Mouse (Mus musculus) midbrain, embryonic 14.5 days (tissue): ENCODE data around the gene 3110021N24Rik. TPM values are rescaled to one million over a fixed set of nuclear protein-coding genes. Genes with fewer than 3 reads are reported as not detected.

Experiments
- ATAC-seq: fragments of 200-750 bp; cut with Nextera tagmentation; 2 replicates; pipeline ENCODE4 v1.8.0; 2017; ENCODE audit warnings: moderate number of reproducible peaks, moderate library complexity; ENCODE audit not compliant: low FRiP score, low TSS enrichment
- DNase-seq: peaks from one replicate; pipeline ENCODE4 v3.0.0-alpha.2; 2015
- H3K27ac ChIP-seq: fragments of 300-500 bp; sonication (generic); replicated peaks from 2 replicates; pipeline ENCODE4 v1.5.1; 2014; ENCODE audit warnings: mild to moderate bottlenecking, low read depth, low read length, moderate library complexity
- H3K27me3 ChIP-seq: fragments of 300-500 bp; sonication (generic); 2 replicates; pipeline ENCODE4 v1.6.1; 2014; ENCODE audit warnings: low read length, control low read depth, mixed read lengths; ENCODE audit not compliant: control insufficient read depth, insufficient read depth
- H3K36me3 ChIP-seq: fragments of 300-500 bp; sonication (generic); 2 replicates; pipeline ENCODE4 v1.6.1; 2014; ENCODE audit warnings: low read length, control low read depth; ENCODE audit not compliant: control insufficient read depth, insufficient read depth
- H3K4me1 ChIP-seq: fragments of 300-500 bp; sonication (generic); 2 replicates; pipeline ENCODE4 v1.6.1; 2014; ENCODE audit warnings: mild to moderate bottlenecking, antibody characterized with exemption, low read length, control low read depth; ENCODE audit not compliant: control insufficient read depth, insufficient read depth
- H3K4me2 ChIP-seq: fragments of 300-500 bp; sonication (generic); 2 replicates; pipeline ENCODE4 v1.6.1; 2014; ENCODE audit warnings: mild to moderate bottlenecking, low read length, moderate library complexity
- H3K4me3 ChIP-seq: fragments of 300-500 bp; sonication (generic); replicated peaks from 2 replicates; pipeline ENCODE4 v1.5.1; 2014; ENCODE audit warnings: low read depth, low read length
- H3K9ac ChIP-seq: fragments of 300-500 bp; sonication (generic); replicated peaks from 2 replicates; pipeline ENCODE4 v1.6.1; 2014; ENCODE audit warnings: mild to moderate bottlenecking, low read length, moderate library complexity
- H3K9me3 ChIP-seq: fragments of 300-500 bp; sonication (generic); 2 replicates; pipeline ENCODE4 v1.6.1; 2016; ENCODE audit warnings: low read length, control low read depth, mixed read lengths; ENCODE audit not compliant: control insufficient read depth
- WGBS: fragments of 180-500 bp; shearing (Covaris S2); extraction: QIAGEN DNeasy Blood & Tissue Kit; methylation state at CpG from one replicate; pipeline ENCODE4 v1.1.7; 2014; 5-methylcytosine and 5-hydroxymethylcytosine counted together
- polyA plus RNA-seq: library from polyadenylated mRNA; unstranded; fragments of >200 nt; fragmentation: Nextera tagmentation; extraction: Ambion mirVana; gene quantifications from 2 replicates; pipeline ENCODE4 v1.2.1, GENCODE M21; 2014

3110021N24Rik gene
- polyA plus RNA-seq, 1 experiment from 2014 or later = 1.1 TPM

DNA sequence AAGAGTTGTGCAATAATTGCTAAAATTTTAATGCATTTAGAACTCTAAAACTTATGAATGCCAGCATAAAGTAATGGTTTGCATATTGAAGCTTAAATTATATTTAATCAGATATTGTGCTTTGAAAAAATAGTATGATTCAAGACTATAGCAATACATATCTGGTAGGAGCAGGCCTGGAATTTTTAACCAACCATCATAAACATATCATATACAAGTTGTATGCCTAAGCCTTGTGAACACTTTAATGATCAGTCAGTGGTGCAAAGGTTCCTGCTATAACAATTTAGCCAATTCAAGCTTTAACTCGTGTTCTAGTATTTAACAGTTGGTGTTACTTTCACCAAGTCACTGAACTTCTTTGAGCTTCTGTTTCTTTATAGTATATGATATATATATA lies 11.0 kb downstream of the 3110021N24Rik start:
- H3K4me2 ChIP-seq = no peak overlapping the region
- H3K27me3 ChIP-seq = no peaks in the 10 kb centered on the region
- no peak for ATAC-seq
- no peak for DNase-seq
- 0 out of 2 replicates have a peak, but pooled peaks cover 2% of the 10 kb centered on the region for H3K4me1 ChIP-seq
- H3K36me3 ChIP-seq = 0 out of 2 replicates have a peak, but pooled peaks cover 2% of the 10 kb centered on the region
- 84% methylated on average over 1 of the region's 1 CpGs for WGBS
- H3K9me3 ChIP-seq = no peaks in the 10 kb centered on the region
- no peak overlapping the region for H3K4me3 ChIP-seq
- no peak overlapping the region for H3K27ac ChIP-seq
- H3K9ac ChIP-seq = no peak overlapping the region

GRCm38 (mm10) chr4:108731582-108731981 lies 12.1 kb downstream of the 3110021N24Rik start:
- Histone ChIP-seq H3K27ac (no peak overlapping the region), H3K4me2 (no peak overlapping the region), H3K4me3 (no peak overlapping the region), H3K4me1 (0 out of 2 replicates have a peak, but pooled peaks cover 2% of the 10 kb centered on the region), H3K27me3 (no peaks in the 10 kb centered on the region), H3K9me3 (no peaks in the 10 kb centered on the region), H3K9ac (no peak overlapping the region), H3K36me3 (no peaks in the 10 kb centered on the region)
- ATAC-seq = no peak
- 51% methylated on average over 3 of the region's 3 CpGs for WGBS
- no peak for DNase-seq

GRCm38 (mm10) chr4:108746160-108746873 lies 26.9 kb downstream of the 3110021N24Rik start:
- Histone ChIP-seq H3K27me3 (no peaks in the 10 kb centered on the region), H3K4me3 (no peak overlapping the region)

GRCm38 (mm10) chr4:108759583-108759982 lies 40.1 kb downstream of the 3110021N24Rik start:
- 98% methylated on average over 3 of the region's 3 CpGs for WGBS
- ATAC-seq = no peak
- no peak overlapping the region for H3K9ac ChIP-seq

More at GRCm38 (mm10) chr4:108746160-108746873, 26.9 kb downstream of the 3110021N24Rik start:
- H3K4me1 ChIP-seq = no peaks in the 10 kb centered on the region
- DNase-seq (no peak), ATAC-seq (no peak)
- no peaks in the 10 kb centered on the region for H3K9me3 ChIP-seq
- no peaks in the 10 kb centered on the region for H3K36me3 ChIP-seq
- H3K9ac ChIP-seq = no peak overlapping the region
- 94% methylated on average over 3 of the region's 3 CpGs for WGBS
- H3K27ac ChIP-seq = no peak overlapping the region
- no peak overlapping the region for H3K4me2 ChIP-seq

DNA sequence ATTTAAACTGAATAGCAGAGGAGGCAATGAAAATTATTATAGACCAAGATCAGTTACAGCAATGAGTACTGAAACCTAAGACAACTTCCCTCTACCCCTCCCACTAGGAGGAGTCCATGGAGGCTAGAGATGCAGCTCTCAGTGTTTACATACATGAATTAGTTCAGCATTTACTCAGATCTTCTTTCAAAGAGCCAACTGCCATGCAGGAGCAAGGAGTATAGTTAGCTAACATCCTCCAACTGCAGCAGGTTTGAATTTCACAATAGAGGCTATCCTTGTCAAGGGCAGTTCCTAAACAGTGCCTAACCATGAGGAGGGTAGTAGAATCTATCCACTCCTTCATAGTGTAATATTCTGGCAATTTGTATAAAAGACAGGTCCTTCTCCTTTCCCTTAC lies 49.1 kb downstream of the 3110021N24Rik start:
- H3K4me2 ChIP-seq = no peak overlapping the region
- H3K27me3 ChIP-seq = no peaks in the 10 kb centered on the region
- H3K4me3 ChIP-seq = no peak overlapping the region
- no peak for DNase-seq
- H3K9ac ChIP-seq = no peak overlapping the region
- H3K9me3 ChIP-seq = no peaks in the 10 kb centered on the region
- H3K27ac ChIP-seq = no peak overlapping the region
- H3K36me3 ChIP-seq = no peaks in the 10 kb centered on the region
- H3K4me1 ChIP-seq = no peaks in the 10 kb centered on the region
- no peak for ATAC-seq

More at GRCm38 (mm10) chr4:108759583-108759982, 40.1 kb downstream of the 3110021N24Rik start:
- no peaks in the 10 kb centered on the region for H3K36me3 ChIP-seq
- DNase-seq = no peak
- H3K4me2 ChIP-seq = no peak overlapping the region
- H3K4me1 ChIP-seq = no peaks in the 10 kb centered on the region
- H3K27ac ChIP-seq = no peak overlapping the region
- H3K9me3 ChIP-seq = no peaks in the 10 kb centered on the region
- H3K27me3 ChIP-seq = no peaks in the 10 kb centered on the region
- H3K4me3 ChIP-seq = no peak overlapping the region

- Histone ChIP-seq H3K4me3 (peak overlapping the region; percentile 86), H3K27ac (peak overlapping the region; percentile 97), H3K4me2 (peak overlapping the region; percentile 68), H3K27me3 (no peaks in the 10 kb centered on the region), H3K9ac (peak overlapping the region; percentile 98), H3K9me3 (no peaks in the 10 kb centered on the region), H3K36me3 (no peaks in the 10 kb centered on the region), H3K4me1 (0 out of 2 replicates have a peak, but pooled peaks cover 8% of the 10 kb centered on the region)
- no peak for DNase-seq
- no peak; the same call in 1 of the 2 replicates for ATAC-seq
- 0% methylated on average over 7 of the region's 7 CpGs for whole genome bisulfite sequencing
These were observed 60.3 kb downstream of the 3110021N24Rik start for GRCm38 (mm10) chr4:108779763-108780056.

GRCm38 (mm10) chr4:108780057-108780863 lies 60.8 kb downstream of the 3110021N24Rik start, which contains the start of gene Zfyve9:
Zfyve9 (minus strand) TSS chr4:108780798.
- Histone ChIP-seq H3K4me2 (peak within 1 kb of the TSS; percentile 68), H3K27me3 (no peaks in the 10 kb centered on the region), H3K4me1 (0 out of 2 replicates have a peak, but pooled peaks cover 8% of the 10 kb centered on the region), H3K36me3 (no peaks in the 10 kb centered on the region), H3K27ac (peak within 1 kb of the TSS; percentile 97), H3K4me3 (peak within 1 kb of the TSS; percentile 86), H3K9ac (peak within 1 kb of the TSS; percentile 98), H3K9me3 (no peaks in the 10 kb centered on the region)
- DNase-seq (peak; percentile 92), ATAC-seq (peak; percentile 91)
- WGBS = under 1% methylated on average over 111 of the region's 111 CpGs

DNA sequence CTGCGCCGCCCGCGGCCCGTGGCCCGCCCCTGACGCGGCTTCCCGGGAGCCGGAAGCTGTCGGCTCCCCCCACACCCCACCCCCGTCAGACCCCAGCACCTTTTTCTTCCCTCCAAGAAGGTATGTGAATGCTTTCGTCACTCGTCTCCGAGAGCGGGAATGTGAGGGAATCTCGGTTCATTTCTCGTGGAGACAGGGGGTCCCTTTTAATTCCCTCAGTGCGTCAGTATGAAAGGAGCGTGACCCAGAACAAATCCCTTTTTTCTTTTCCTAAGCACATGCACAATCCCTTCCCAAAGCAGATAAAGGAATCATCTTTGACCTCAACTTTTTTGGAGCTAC lies 61.4 kb downstream of the 3110021N24Rik start:
- peak overlapping the region; percentile 86 for H3K4me3 ChIP-seq
- WGBS = under 1% methylated on average over 20 of the region's 20 CpGs

More for the DNA sequence above, 61.4 kb downstream of the 3110021N24Rik start:
- Histone ChIP-seq H3K9ac (peak overlapping the region; percentile 98), H3K27me3 (no peaks in the 10 kb centered on the region), H3K4me2 (peak overlapping the region; percentile 68), H3K9me3 (no peaks in the 10 kb centered on the region), H3K27ac (peak overlapping the region; percentile 97), H3K4me1 (0 out of 2 replicates have a peak, but pooled peaks cover 8% of the 10 kb centered on the region), H3K36me3 (no peaks in the 10 kb centered on the region)
- DNase-seq (no peak), ATAC-seq (no peak)
